Mouse (Mus musculus) cerebellum, postnatal 36 days (tissue): ENCODE measurements around the gene Sgo2a.
"Not testable (repeated sequence)": the region's sequence is repeated elsewhere in the genome, so short reads cannot be mapped to it uniquely, and the experiment has no call there.

Experiments used
- DNase-seq, 2 experiments: peaks; one replicate each; pipeline ENCODE4 v3.0.0; 2021 to 2022; ENCODE audit warnings: mixed read lengths in 2 of 2

The Sgo2a gene

GRCm38 (mm10) chr1:57995432-57996132, at the start of gene Sgo2a:
Gene Sgo2a (plus strand): TSS chr1:57995971.
- peak; percentile 87 to 90 for DNase-seq

- no peak for DNase-seq
These were observed 48.0 kb upstream of the Sgo2a start for GRCm38 (mm10) chr1:57947552-57948347.

DNA sequence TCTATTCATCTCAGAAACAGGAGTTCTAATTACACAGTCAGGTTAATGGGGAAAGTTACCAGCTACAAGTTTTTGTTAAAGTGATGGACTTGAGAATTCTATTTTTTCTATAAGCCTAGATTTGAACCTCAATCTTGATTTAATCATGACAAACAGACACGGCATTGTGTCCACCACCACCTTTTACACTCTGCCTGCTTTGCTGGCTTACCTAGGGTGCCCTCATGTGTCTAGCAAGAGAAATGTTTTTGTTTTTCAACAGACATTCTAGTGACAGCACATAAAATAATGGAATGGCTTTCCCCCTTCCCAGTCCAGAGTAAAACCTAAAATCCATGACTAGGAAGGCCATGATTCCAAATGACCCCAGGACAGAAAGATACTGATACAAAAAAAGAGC, 46.6 kb upstream of the Sgo2a start:
- no peak for DNase-seq

- no peak for DNase-seq
These were observed 46.1 kb upstream of the Sgo2a start for GRCm38 (mm10) chr1:57949716-57950115.

DNA sequence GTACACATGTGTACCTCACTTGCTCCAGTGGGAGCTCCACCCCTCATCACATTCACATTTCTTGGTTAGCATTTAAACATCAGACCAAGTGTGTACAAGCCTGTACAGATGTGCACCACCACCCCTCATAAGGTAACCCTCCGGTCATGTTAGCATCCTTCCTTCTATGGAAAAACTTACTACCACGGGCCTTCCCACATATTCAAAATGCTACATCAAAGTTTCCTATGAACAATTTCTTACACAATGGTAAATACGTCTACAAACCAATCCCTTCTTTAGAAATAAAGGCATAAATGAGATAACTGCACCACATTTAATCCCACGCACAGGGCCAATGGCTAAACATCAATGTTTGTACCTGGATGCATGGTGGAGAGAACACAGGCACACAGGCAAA, 43.3 kb upstream of the Sgo2a start:
- DNase-seq: no peak

GRCm38 (mm10) chr1:57953586-57954375, 42.0 kb upstream of the Sgo2a start:
- no peak for DNase-seq

- DNase-seq: no peak
These were observed 41.4 kb upstream of the Sgo2a start for GRCm38 (mm10) chr1:57954376-57954765.

DNA sequence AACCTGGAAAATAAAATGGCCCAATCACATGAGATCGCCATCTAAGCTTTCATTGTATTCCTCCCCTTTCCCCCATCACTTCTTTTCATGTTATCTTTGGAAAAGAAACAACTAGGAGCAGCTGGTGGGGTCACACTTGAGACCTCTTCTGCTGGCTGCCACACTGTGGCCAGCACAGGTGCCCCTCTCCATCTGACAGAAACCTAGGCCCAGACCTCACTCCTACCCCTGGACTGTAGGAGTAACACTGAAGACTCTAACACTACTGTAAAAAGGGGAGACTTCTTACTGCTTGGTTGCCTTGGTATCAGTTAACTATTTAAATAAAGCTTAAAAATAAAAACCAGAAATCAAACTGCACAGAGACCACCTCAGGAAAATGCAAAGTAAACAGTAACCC, 40.0 kb upstream of the Sgo2a start:
- DNase-seq: no peak

GRCm38 (mm10) chr1:57969327-57970271, 26.2 kb upstream of the Sgo2a start:
- DNase-seq: peak; percentile 95 to 97

DNA sequence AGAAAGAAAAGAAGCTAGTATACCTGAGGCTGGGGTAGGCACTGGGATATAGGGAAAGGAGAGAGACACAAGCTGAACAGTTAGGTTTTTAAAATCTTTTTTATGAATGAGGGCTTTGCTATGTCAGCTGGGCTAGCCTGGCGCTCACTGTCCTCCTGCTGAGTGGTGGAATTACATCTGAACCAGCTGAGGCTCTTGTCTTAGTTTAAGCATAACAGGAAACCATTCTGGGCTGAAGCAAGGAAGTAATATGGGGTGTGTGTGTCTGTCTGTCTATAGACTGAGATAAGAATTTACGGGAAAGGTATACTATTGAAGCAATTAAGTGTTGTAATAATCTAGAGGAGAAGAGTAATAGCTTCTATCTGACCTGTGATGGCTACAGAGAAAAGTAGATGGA, 24.2 kb upstream of the Sgo2a start:
- DNase-seq: no peak

GRCm38 (mm10) chr1:57976860-57977259, 18.9 kb upstream of the Sgo2a start:
- DNase-seq: no peak

GRCm38 (mm10) chr1:57989052-57989600, 6.6 kb upstream of the Sgo2a start:
- DNase-seq: no peak

DNA sequence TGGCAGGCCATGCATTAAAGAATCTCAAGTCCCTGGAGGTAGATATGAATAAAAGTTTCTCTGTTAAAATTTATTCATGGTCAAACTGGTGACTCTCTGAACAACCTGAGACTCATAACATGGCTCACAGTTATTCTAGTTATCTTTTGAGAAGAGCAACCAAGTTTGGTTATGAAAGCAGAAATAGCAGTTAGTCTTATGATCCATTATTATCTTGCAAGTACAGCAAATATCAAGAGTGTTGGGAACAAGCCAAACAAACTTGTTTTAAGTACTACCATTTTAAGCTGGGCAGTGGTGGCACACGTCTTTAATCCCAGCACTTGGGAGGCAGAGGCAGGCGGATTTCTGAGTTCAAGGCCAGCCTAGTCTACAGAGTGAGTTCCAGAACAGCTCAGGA, 4.5 kb upstream of the Sgo2a start:
- DNase-seq: no peak

DNA sequence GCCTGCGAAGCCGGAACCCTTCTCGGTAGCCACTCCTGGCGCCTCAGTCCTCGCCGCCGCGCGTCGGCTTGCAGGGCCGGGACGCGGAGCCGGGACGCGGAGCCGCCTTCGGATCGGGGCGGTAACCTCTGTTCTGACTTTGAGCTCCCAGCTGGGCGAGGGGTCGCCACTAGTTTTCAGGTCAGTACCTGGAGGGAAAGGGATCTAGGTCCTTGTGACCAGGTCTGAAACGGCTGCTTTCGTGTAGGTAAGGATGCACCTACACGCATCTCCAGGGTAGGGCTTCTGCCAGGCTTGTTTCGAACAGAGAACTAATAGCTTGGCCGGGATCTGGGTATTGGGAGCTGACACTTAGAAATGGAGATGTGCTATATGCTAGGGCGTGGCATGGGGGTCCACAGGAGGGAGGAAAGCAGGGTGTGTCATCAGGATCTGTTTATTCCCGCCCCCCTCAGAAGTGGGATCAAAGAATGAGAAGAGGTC, 403 bp downstream of the Sgo2a start:
- DNase-seq: no peak

DNA sequence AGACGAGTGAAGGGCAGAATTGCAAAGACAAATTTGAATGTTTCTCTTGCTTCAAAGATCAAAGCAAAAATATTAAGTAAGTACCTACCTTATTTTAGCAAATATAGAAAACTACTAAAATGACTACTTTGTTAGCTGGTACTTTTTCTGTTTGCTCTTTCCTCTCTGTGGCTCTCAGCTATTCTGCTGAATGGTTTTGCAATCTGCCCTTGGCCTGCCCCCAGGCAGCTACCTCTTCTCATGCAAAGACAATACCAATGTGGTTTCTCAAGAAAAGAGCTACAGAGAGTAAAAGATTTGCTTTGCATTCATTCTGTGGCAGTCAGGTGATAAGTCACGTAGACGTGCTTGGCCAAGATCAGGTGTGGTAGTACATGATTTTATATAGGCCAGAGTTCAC, 2.4 kb downstream of the Sgo2a start:
- DNase-seq: no peak

GRCm38 (mm10) chr1:58006388-58006787, 10.6 kb downstream of the Sgo2a start:
- not testable (repeated sequence) for DNase-seq

GRCm38 (mm10) chr1:58018856-58019255, 23.1 kb downstream of the Sgo2a start, which contains the start of gene Kctd18:
Gene Kctd18 (minus strand): TSS chr1:58018956.
- no peak for DNase-seq

DNA sequence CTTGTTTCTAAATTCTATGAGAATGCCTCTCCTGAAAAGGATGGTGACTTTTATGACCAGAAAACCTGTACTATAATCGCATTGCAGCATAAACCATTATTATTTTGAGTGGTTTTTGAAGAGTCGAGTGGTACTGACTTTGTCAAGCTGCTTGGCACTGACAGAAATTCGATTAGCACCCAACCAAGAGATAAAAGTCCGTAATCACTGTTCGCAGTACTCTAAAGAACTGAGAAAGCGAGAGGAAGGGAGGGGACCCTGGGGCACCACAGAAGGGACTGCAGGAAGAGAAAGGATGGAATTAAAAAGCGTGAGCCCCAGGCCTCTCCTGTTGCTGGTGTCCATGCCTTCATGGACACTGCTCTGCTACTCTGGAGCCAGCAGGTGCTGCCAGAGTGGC, 31.9 kb downstream of the Sgo2a start:
- DNase-seq: no peak

DNA sequence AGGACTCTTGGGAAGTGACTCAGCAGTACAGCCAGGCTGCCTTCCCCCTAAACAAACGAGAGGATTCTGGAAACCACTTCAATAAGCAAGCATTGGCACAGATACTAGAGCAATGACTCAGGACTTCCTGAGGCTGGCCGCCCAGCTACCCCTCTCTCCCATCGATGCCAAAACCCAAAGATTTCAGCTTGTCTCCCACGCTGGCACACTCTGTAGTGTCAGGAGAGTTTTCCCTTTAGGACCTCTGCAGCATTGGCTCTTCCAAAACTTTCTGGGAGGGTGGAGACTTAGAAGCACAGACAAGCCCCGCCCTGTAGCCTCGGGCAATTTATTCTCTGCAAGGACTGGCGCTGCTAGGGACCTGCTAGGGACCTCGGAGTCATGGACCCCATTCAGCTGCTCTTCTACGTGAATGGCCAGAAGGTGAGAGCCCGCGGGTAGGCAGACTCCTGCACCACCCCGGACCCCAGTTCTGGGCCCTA, 33.9 kb downstream of the Sgo2a start, which contains the start of gene Aox1:
Gene Aox1 (plus strand): TSS at position 296 of the 482 bp plus-strand sequence.
- DNase-seq: peak; percentile 40 to 64

DNA sequence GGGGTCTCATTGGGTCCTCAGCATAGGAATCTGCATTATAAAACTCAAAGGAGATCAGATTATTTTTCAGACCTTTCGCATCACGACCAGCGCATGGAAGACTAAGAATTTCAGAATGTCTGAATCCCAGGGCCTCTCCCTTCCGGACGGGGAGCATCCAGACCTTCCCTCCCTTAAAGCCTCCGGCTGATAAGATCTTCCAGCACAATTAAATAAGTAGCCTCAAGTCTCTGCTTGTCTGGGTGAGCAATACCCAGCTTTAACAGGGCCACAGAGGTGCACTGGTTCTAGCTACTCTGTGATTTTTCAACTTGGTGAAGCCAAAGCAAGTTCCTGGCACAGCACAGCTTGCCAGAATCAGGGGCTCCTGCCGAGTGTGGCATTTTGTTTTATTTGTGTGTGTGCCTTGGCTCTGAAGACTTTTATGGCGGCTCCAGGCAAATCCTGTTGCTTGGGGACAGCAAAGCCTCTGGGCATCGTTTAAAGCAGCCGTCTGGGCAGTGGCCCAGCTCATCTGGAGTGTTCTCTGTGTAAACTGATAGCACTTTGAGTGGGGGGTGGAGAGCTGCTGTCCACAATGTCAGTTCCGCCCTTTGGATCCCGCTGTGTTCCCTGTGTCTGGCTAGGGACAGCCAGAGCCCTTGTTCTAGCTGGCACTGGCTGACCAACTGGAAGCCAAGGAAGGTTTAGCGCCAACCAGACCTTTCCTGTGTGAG, 34.5 kb downstream of the Sgo2a start:
- peak; percentile 58 to 75 for DNase-seq
